Mouse (Mus musculus): ENCODE measurements around the gene Gm12800.
"Not testable (repeated sequence)": the region's sequence is repeated elsewhere in the genome, so short reads cannot be mapped to it uniquely, and the experiment has no call there.

Gene Gm12800

DNA sequence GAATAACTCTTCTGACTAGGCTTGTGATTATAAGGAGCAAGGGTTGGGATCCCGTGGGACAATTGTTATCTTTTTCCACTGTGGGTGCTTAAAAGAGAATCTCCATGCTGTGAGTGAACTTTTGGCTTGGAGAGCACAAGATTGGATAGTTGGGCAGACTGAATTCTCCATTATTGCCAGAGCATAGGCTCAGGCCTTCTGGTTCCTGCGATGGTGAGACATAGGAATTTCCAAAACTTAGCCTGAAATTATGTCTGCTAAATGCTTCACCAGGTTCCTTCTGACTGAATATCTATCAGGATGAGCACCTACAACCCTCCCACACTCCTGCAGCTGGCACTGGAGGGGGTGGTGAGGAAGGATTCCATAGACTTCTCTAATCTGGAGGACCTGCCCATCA is at the start of gene Gm12800:
Gene Gm12800 (plus strand): TSS at position 301 of the 400 bp plus-strand sequence.
- DNase-seq (ENCODE audit: low spot score): not testable (repeated sequence)

DNA sequence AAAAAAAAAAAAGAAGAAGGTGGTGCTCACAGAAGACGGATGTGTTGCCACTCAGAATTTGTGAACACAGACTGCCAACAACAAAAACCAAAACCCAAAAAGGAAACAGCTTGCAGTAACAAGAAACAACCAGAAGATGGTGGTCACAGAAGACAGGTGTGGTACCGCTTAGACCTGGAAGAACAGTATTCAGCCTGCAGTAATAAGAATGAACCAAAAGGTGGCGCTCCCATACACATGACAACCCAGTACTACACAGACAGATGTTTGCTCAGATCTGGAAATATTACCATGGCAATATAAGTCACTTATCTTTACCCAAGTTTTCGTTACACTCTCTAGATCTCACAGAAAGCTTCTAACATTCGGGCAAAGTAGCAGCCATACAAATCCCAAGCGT is 48.0 kb upstream of the Gm12800 start:
- DNase-seq (ENCODE audit: low spot score): no peak

DNA sequence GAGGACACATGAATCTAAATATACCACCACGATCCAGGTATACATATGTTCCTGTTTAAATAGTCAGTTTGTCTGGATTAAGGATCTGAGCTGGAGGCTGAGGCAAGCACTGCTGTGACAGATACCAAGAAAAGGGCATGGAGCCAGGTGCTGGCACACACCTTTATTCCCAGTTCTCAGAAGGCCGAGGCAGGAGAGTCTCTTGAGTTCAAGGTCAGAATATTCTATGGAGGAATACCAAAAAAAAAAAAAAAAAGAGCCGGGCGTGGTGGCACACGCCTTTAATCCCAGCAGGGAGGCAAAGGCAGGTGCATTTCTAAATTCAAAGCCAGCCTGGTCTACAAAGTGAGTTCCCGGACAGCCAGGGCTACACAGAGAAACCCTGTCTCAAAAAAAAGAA is 46.6 kb upstream of the Gm12800 start:
- DNase-seq (ENCODE audit: low spot score): no peak

DNA sequence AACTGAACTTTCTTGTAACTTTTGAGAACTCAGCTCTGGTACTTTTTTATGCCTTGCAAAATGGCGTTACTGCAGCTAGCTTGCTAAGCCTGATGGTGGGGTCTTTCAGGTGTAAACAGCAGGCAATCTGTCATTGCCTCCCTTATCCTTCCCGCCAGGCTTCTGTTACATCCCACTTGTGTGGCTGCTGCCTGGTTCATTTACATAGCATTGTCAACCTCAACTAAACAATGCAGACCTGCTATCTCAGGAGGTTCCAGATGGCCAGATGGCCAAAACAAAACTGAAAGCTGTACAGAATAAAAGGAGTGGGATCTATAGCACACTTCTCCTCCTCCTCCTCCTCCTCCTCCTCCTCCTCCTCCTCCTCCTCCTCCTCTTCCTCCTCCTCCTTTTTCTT is 36.9 kb upstream of the Gm12800 start:
- DNase-seq (ENCODE audit: low spot score): not testable (repeated sequence)

DNA sequence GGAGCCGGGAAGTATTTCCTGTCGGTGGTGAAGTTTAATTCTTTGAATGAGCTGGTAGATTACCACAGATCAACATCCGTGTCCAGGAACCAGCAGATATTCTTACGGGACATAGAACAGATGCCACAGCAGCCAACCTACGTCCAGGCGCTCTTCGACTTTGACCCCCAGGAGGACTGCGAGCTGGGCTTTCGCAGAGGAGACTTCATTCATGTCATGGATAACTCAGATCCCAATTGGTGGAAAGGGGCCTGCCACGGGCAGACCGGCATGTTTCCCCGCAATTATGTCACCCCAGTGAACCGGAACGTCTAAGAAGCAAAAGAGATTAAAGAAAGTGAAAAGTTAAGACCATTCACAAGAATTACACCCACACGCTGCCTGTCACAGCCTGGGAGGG is 33.2 kb upstream of the Gm12800 start:
- DNase-seq (ENCODE audit: low spot score): not testable (repeated sequence)

DNA sequence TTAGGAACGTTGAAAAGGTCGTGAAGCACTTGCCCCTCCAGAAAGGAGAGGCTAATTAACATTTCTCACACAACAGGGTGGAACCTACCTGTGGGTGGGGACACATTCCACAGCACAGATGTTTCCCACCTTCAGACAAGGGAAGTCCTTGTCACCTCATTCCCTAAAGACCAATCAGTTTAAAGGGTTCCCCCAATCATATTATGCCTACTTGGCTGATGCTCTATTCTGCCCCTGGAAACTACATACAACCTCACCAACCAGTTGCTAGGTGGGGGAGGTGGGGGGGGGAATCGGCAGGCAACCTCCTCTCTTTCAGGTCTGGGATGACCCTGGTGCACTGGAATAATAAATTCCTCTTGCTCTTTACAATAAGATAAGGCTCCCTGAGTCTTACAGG is 25.3 kb upstream of the Gm12800 start:
- no peak for DNase-seq (ENCODE audit: low spot score)

DNA sequence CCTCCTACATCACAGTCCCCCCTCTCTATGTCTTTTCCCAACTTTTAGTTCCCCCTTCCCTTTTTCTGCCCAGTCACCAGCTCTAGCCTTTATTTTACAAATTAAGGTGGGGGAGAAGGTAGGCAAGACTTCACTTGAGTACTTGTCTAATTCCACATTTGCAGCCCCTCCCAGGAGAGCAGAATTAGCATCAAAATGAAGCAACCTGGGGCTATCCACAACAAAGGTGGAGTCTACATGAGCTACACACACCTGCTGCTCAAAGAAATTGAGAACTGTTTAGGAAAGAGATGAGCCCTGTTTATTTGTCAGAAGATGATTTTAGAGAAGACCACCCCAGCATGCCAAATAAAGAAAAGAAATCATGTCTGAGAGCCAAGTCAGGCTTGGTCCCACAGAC is 19.5 kb upstream of the Gm12800 start:
- no peak for DNase-seq (ENCODE audit: low spot score)

DNA sequence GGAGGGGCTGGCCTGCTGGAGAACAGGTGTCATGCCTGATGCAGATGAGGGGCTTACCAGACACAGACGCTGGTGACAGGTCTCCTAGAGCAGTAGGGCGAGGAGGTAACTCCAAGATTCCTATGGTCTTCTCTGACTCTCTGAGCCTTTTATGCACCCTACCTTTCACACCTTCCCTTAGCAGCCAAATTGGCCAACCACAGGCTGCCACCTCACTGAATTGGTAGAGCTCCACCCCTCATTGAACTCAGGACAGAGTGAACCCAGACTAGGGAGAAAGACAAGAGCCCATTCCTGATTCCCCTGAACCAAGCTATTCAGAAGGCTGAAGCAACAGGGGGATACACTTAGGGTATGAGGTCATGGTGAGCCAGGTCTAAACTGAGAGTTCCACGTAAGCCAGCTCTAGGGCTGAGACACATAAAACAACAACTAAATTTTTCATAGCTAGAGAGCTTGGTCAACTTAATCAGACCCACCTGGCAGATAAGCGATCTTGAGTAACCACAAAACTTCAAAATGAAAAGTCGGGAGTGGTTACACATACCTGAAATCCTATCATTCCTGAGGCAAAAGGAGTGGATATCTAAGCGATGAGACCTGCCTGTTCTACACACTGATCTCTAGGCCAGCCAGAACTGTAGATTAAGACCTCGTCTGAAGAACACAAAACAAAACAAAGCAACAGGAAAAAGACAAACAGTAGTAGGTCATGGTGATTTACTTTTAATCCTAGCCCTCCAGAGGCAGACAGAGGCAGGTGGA is 15.1 kb upstream of the Gm12800 start, which contains the start of gene C130073F10Rik:
Gene C130073F10Rik (minus strand): TSS at position 134 of the 765 bp plus-strand sequence.
- DNase-seq (ENCODE audit: low spot score): no peak

DNA sequence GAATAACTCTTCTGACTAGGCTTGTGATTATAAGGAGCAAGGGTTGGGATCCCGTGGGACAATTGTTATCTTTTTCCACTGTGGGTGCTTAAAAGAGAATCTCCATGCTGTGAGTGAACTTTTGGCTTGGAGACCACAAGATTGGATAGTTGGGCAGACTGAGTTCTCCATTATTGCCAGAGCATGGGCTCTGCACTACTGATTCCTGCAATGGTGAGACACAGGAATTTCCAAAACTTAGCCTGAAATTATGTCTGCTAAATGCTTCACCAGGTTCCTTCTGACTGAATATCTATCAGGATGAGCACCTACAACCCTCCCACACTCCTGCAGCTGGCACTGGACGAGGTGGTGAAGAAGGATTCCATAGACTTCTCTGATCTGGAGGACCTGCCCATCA is 31.2 kb downstream of the Gm12800 start, which contains the start of gene Gm12794:
Gene Gm12794 (plus strand): TSS at position 301 of the 400 bp plus-strand sequence.
- DNase-seq (ENCODE audit: low spot score): not testable (repeated sequence)
